Mouse (Mus musculus) stomach, embryonic 14.5 days (tissue): ENCODE results near the gene Ralgapa2. TPM values are rescaled to one million over a fixed set of nuclear protein-coding genes. Genes with fewer than 3 reads are reported as not detected.

Source experiments
- ATAC-seq: fragments of 200-750 bp; cut with Nextera tagmentation; 2 replicates; pipeline ENCODE4 v1.8.0; 2017; ENCODE audit warnings: low read depth, moderate TSS enrichment; ENCODE audit not compliant: insufficient number of reproducible peaks, insufficient read depth, low FRiP score
- H3K27ac ChIP-seq: fragments of 300-500 bp; sonication (generic); 2 replicates; pipeline ENCODE4 v1.5.1; 2014; ENCODE audit warnings: mild to moderate bottlenecking, low read length, moderate library complexity, mixed read lengths
- H3K27me3 ChIP-seq: fragments of 300-500 bp; sonication (generic); 2 replicates; pipeline ENCODE4 v1.6.1; 2014; ENCODE audit warnings: low read length, control low read depth, mixed read lengths; ENCODE audit not compliant: control insufficient read depth, insufficient read depth
- H3K36me3 ChIP-seq: fragments of 300-500 bp; sonication (generic); 2 replicates; pipeline ENCODE4 v1.6.1; 2014; ENCODE audit warnings: mild to moderate bottlenecking, control low read depth, low read length, moderate library complexity, mixed read lengths; ENCODE audit not compliant: control insufficient read depth, insufficient read depth
- H3K4me1 ChIP-seq: fragments of 300-500 bp; sonication (generic); 2 replicates; pipeline ENCODE4 v1.6.1; 2014; ENCODE audit warnings: low read length, control low read depth, mixed read lengths; ENCODE audit not compliant: control insufficient read depth, insufficient read depth
- H3K4me2 ChIP-seq: fragments of 300-500 bp; sonication (generic); replicated peaks from 2 replicates; pipeline ENCODE4 v1.6.1; 2014; ENCODE audit warnings: low read depth, low read length, control low read depth
- H3K4me3 ChIP-seq: fragments of 300-500 bp; sonication (generic); 2 replicates; pipeline ENCODE4 v1.5.1; 2014; ENCODE audit warnings: low read depth, low read length, control low read depth
- H3K9ac ChIP-seq: fragments of 300-500 bp; sonication (generic); replicated peaks from 2 replicates; pipeline ENCODE4 v1.6.1; 2014; ENCODE audit warnings: low read depth, mild to moderate bottlenecking, control low read depth, low read length, moderate library complexity, mixed read lengths
- H3K9me3 ChIP-seq: fragments of 300-500 bp; sonication (generic); 2 replicates; pipeline ENCODE4 v1.6.1; 2016; ENCODE audit warnings: low read depth, low read length, control low read depth; ENCODE audit not compliant: control insufficient read depth
- WGBS: fragments of 180-500 bp; shearing (Covaris S2); extraction: QIAGEN DNeasy Blood & Tissue Kit; methylation state at CpG from one replicate; pipeline ENCODE4 v1.1.7; 2014; 5-methylcytosine and 5-hydroxymethylcytosine counted together
- polyA plus RNA-seq: library from polyadenylated mRNA; unstranded; fragments of >200 nt; fragmentation: Nextera tagmentation; extraction: Ambion mirVana; gene quantifications from 2 replicates; pipeline ENCODE4 v1.2.1, GENCODE M21; 2014

The Ralgapa2 gene
- polyA plus RNA-seq, 1 experiment from 2014 or later = 13.8 TPM

GRCm38 (mm10) chr2:146259787-146260560 is 252.2 kb downstream of the Ralgapa2 start:
- no peaks in the 10 kb centered on the region for H3K36me3 ChIP-seq
- H3K4me2 ChIP-seq = no peak overlapping the region
- H3K27me3 ChIP-seq = no peaks in the 10 kb centered on the region
- H3K27ac ChIP-seq = no peak overlapping the region
- WGBS = 40% methylated on average over 18 of the region's 18 CpGs
- no peaks in the 10 kb centered on the region for H3K4me1 ChIP-seq
- no peak overlapping the region for H3K9ac ChIP-seq
- no peaks in the 10 kb centered on the region for H3K9me3 ChIP-seq
- ATAC-seq = no peak
- H3K4me3 ChIP-seq = no peak overlapping the region

GRCm38 (mm10) chr2:146258736-146259469 is 253.2 kb downstream of the Ralgapa2 start:
- 39% methylated on average over 10 of the region's 10 CpGs for WGBS
- H3K4me2 ChIP-seq = no peak overlapping the region
- no peak for ATAC-seq

GRCm38 (mm10) chr2:146257609-146258008 is 254.5 kb downstream of the Ralgapa2 start:
- no peaks in the 10 kb centered on the region for H3K27me3 ChIP-seq
- no peak overlapping the region for H3K4me3 ChIP-seq
- no peak overlapping the region for H3K27ac ChIP-seq
- no peak for ATAC-seq
- no peaks in the 10 kb centered on the region for H3K4me1 ChIP-seq
- WGBS = 83% methylated on average over 3 of the region's 3 CpGs
- H3K9me3 ChIP-seq = no peaks in the 10 kb centered on the region
- H3K4me2 ChIP-seq = no peak overlapping the region
- no peak overlapping the region for H3K9ac ChIP-seq
- no peaks in the 10 kb centered on the region for H3K36me3 ChIP-seq

More at GRCm38 (mm10) chr2:146258736-146259469, 253.2 kb downstream of the Ralgapa2 start:
- Histone ChIP-seq H3K27me3 (no peaks in the 10 kb centered on the region), H3K9ac (no peak overlapping the region), H3K9me3 (no peaks in the 10 kb centered on the region), H3K4me1 (no peaks in the 10 kb centered on the region), H3K4me3 (no peak overlapping the region), H3K36me3 (no peaks in the 10 kb centered on the region), H3K27ac (no peak overlapping the region)

GRCm38 (mm10) chr2:146257037-146257436 is 255.1 kb downstream of the Ralgapa2 start:
- Histone ChIP-seq H3K4me3 (no peak overlapping the region), H3K9me3 (no peaks in the 10 kb centered on the region), H3K9ac (no peak overlapping the region), H3K27me3 (no peaks in the 10 kb centered on the region), H3K27ac (no peak overlapping the region), H3K4me1 (no peaks in the 10 kb centered on the region), H3K4me2 (no peak overlapping the region), H3K36me3 (no peaks in the 10 kb centered on the region)
- 33% methylated on average over 3 of the region's 3 CpGs for WGBS
- peak; percentile 79 for ATAC-seq

GRCm38 (mm10) chr2:146256321-146256875 is 255.7 kb downstream of the Ralgapa2 start:
- H3K4me2 ChIP-seq = no peak overlapping the region
- H3K27me3 ChIP-seq = no peaks in the 10 kb centered on the region
- no peak overlapping the region for H3K9ac ChIP-seq
- H3K36me3 ChIP-seq = no peaks in the 10 kb centered on the region
- H3K27ac ChIP-seq = no peak overlapping the region
- ATAC-seq = no peak
- no peaks in the 10 kb centered on the region for H3K9me3 ChIP-seq
- H3K4me3 ChIP-seq = no peak overlapping the region
- no peaks in the 10 kb centered on the region for H3K4me1 ChIP-seq
- WGBS = 56% methylated on average over 3 of the region's 3 CpGs

- no peaks in the 10 kb centered on the region for H3K4me1 ChIP-seq
- H3K27ac ChIP-seq = no peak overlapping the region
- H3K27me3 ChIP-seq = no peaks in the 10 kb centered on the region
- no peak overlapping the region for H3K4me3 ChIP-seq
- no peak for ATAC-seq
- H3K4me2 ChIP-seq = no peak overlapping the region
- no peaks in the 10 kb centered on the region for H3K9me3 ChIP-seq
- no peaks in the 10 kb centered on the region for H3K36me3 ChIP-seq
- no peak overlapping the region for H3K9ac ChIP-seq
Observed at GRCm38 (mm10) chr2:146255636-146256035, 256.5 kb downstream of the Ralgapa2 start.

- Histone ChIP-seq H3K27me3 (no peaks in the 10 kb centered on the region), H3K9ac (no peak overlapping the region), H3K9me3 (no peaks in the 10 kb centered on the region), H3K4me1 (no peaks in the 10 kb centered on the region), H3K4me3 (no peak overlapping the region), H3K36me3 (no peaks in the 10 kb centered on the region), H3K27ac (no peak overlapping the region), H3K4me2 (no peak overlapping the region)
- no peak for ATAC-seq
- WGBS = 84% methylated on average over 1 of the region's 1 CpGs
Observed at GRCm38 (mm10) chr2:146254387-146254786, 257.8 kb downstream of the Ralgapa2 start.

GRCm38 (mm10) chr2:146250236-146250904 is 261.8 kb downstream of the Ralgapa2 start:
- Histone ChIP-seq H3K9ac (no peak overlapping the region), H3K9me3 (no peaks in the 10 kb centered on the region), H3K4me2 (no peak overlapping the region), H3K4me3 (no peak overlapping the region), H3K36me3 (no peaks in the 10 kb centered on the region), H3K27me3 (no peaks in the 10 kb centered on the region), H3K4me1 (no peaks in the 10 kb centered on the region), H3K27ac (no peak overlapping the region)
- WGBS = 80% methylated on average over 6 of the region's 6 CpGs
- no peak for ATAC-seq
